Mouse (Mus musculus) 3134 (cell line): ENCODE data around the gene 5730522E02Rik.

ENCODE experiments used
- DNase-seq: peaks from one replicate; pipeline ENCODE4 v3.0.0-alpha.2; 2011; ENCODE audit warnings: low spot score; ENCODE audit not compliant: insufficient read length; ENCODE audit errors: extremely low read depth

The 5730522E02Rik gene

DNA sequence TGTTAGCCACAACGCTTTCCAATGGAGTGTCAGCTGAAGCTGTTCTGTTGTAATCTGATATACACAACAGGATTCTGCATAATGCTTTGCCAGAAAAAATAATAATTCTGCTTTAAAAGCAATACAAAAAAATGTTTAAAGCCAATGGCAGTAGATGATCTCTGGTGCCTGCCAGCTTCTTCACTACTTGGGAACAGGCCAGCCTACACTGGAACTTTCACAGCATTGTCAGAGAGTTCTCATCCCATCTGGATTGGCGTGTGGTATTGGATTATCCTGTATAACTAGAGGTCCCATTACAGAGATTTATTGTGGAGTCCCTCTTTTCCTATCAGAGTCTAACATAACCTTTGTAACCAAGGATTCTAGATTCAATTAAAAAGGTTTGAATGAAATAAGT is 639.2 kb downstream of the 5730522E02Rik start:
- DNase-seq = no peak
